Mouse (Mus musculus) kidney, postnatal 0 days (tissue): Measurements from ENCODE around the gene Rad23a. TPM values are rescaled to one million over a fixed set of nuclear protein-coding genes. Genes with fewer than 3 reads are reported as not detected.

Source experiments
- ATAC-seq: fragments of 200-750 bp; cut with Nextera tagmentation; replicated peaks from 2 replicates; pipeline ENCODE4 v1.8.0; 2017; ENCODE audit warnings: low read depth, moderate number of reproducible peaks, moderate TSS enrichment, moderate library complexity; ENCODE audit not compliant: low FRiP score
- DNase-seq: peaks from one replicate; pipeline ENCODE4 v3.0.0-alpha.2; 2016; ENCODE audit warnings: low spot score
- H3K27ac ChIP-seq: fragments of 300-500 bp; sonication (generic); 2 replicates; pipeline ENCODE4 v1.5.1; 2014; ENCODE audit warnings: mild to moderate bottlenecking
- H3K27me3 ChIP-seq: fragments of 300-500 bp; sonication (generic); 2 replicates; pipeline ENCODE4 v1.6.1; 2014; ENCODE audit warnings: low read length, mixed read lengths; ENCODE audit not compliant: insufficient read depth
- H3K36me3 ChIP-seq: fragments of 300-500 bp; sonication (generic); 2 replicates; pipeline ENCODE4 v1.6.1; 2014; ENCODE audit warnings: low read length, mixed read lengths; ENCODE audit not compliant: insufficient read depth
- H3K4me1 ChIP-seq: fragments of 300-500 bp; sonication (generic); replicated peaks from 2 replicates; pipeline ENCODE4 v1.6.1; 2014; ENCODE audit warnings: antibody characterized with exemption, low read length, mixed read lengths; ENCODE audit not compliant: insufficient read depth
- H3K4me2 ChIP-seq: fragments of 300-500 bp; sonication (generic); 2 replicates; pipeline ENCODE4 v1.6.1; 2014; ENCODE audit warnings: mild to moderate bottlenecking, low read length, moderate library complexity, mixed read lengths
- H3K4me3 ChIP-seq: fragments of 300-500 bp; sonication (generic); replicated peaks from 2 replicates; pipeline ENCODE4 v1.5.1; 2014; ENCODE audit warnings: low read depth, low read length
- H3K9ac ChIP-seq: fragments of 300-500 bp; sonication (generic); 2 replicates; pipeline ENCODE4 v1.6.1; 2014; ENCODE audit warnings: low read depth, low read length
- H3K9me3 ChIP-seq: fragments of 300-500 bp; sonication (generic); replicated peaks from 2 replicates; pipeline ENCODE4 v1.6.1; 2016; ENCODE audit warnings: low read length, inconsistent platforms, mixed read lengths
- CTCF ChIP-seq: IDR thresholded peaks from 2 replicates; pipeline ENCODE4 v1.5.1; 2016; ENCODE audit warnings: antibody characterized with exemption, low read depth, mild to moderate bottlenecking, moderate library complexity
- WGBS: fragments of 180-500 bp; shearing (Covaris S2); extraction: QIAGEN DNeasy Blood & Tissue Kit; methylation state at CpG from one replicate; pipeline ENCODE4 v1.1.7; 2014; 5-methylcytosine and 5-hydroxymethylcytosine counted together
- polyA plus RNA-seq: library from polyadenylated mRNA; unstranded; fragments of >200 nt; fragmentation: Nextera tagmentation; extraction: Ambion mirVana; gene quantifications from 2 replicates; pipeline ENCODE4 v1.2.1, GENCODE M21; 2015

The Rad23a gene
- polyA plus RNA-seq, 1 experiment from 2014 or later: 98.9 TPM

DNA sequence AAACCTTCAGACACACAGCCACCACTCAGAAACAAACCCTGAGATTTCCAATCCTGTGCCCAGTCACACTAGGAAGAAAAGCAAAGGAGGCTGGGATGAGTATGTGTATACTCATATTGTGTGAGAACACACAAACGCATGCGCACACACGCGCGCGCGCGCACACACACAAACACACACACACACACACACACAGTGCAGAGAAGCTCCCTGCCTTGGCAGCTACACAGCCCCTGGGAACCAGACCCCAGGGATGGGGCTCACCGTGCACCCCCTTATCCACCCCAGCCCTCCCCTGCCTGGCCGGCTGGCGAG lies 26.3 kb downstream of the Rad23a start:
- no peak for TF ChIP-seq CTCF
- H3K36me3 ChIP-seq: no peaks in the 10 kb centered on the region
- ATAC-seq: no peak; the same call in 1 of the 2 replicates
- H3K4me1 ChIP-seq: no peaks in the 10 kb centered on the region
- no peak overlapping the region for H3K9ac ChIP-seq
- H3K4me3 ChIP-seq: no peak overlapping the region
- H3K27ac ChIP-seq: no peak overlapping the region
- WGBS: 89% methylated on average over 11 of the region's 11 CpGs
- H3K27me3 ChIP-seq: no peaks in the 10 kb centered on the region
- no peak overlapping the region for H3K4me2 ChIP-seq
- no peak for DNase-seq
- no peaks in the 10 kb centered on the region for H3K9me3 ChIP-seq

DNA sequence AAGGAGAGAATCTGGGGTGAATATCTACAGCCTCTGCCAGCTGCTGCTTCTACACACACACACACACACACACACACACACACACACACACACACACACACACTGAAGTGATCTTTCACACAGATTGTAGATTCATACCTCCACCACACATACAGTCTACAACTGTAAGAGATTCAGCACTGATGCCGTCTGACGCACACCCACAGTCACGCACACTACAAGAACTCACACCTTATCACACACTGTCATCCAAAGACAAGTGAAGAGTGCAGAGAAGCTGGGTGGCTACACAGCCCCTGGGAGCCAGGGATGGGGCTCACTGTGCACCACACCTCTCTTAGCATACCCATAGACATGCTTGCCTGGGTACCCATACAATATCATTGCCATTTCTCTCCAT lies 26.6 kb downstream of the Rad23a start:
- Histone ChIP-seq H3K9me3 (no peaks in the 10 kb centered on the region), H3K4me1 (no peaks in the 10 kb centered on the region), H3K9ac (no peak overlapping the region), H3K27ac (no peak overlapping the region), H3K36me3 (no peaks in the 10 kb centered on the region), H3K4me2 (no peak overlapping the region), H3K4me3 (no peak overlapping the region), H3K27me3 (no peaks in the 10 kb centered on the region)
- 84% methylated on average over 3 of the region's 3 CpGs for WGBS
- ATAC-seq (no peak), DNase-seq (no peak)
- TF ChIP-seq CTCF: no peak

- no peak overlapping the region for H3K4me3 ChIP-seq
- peak; percentile 91 for DNase-seq
- no peak for ATAC-seq
- no peak overlapping the region for H3K9ac ChIP-seq
- WGBS: under 1% methylated on average over 5 of the region's 5 CpGs
- no peaks in the 10 kb centered on the region for H3K4me1 ChIP-seq
- H3K27me3 ChIP-seq: no peaks in the 10 kb centered on the region
- H3K36me3 ChIP-seq: no peaks in the 10 kb centered on the region
- H3K9me3 ChIP-seq: no peaks in the 10 kb centered on the region
- no peak overlapping the region for H3K27ac ChIP-seq
- no peak overlapping the region for H3K4me2 ChIP-seq
- peak; percentile 88 for TF ChIP-seq CTCF
These were observed 27.4 kb downstream of the Rad23a start for GRCm38 (mm10) chr8:84813059-84813458.

- no peak for TF ChIP-seq CTCF
- no peak for ATAC-seq
- Histone ChIP-seq H3K4me3 (peak overlapping the region; percentile 15), H3K9ac (no peak overlapping the region), H3K9me3 (no peaks in the 10 kb centered on the region), H3K36me3 (no peaks in the 10 kb centered on the region), H3K27me3 (no peaks in the 10 kb centered on the region), H3K4me1 (no peaks in the 10 kb centered on the region), H3K4me2 (peak overlapping the region; percentile 51), H3K27ac (no peak overlapping the region)
- 28% methylated on average over 10 of the region's 10 CpGs for WGBS
- no peak for DNase-seq
These were observed 29.2 kb downstream of the Rad23a start for GRCm38 (mm10) chr8:84811303-84811702.

DNA sequence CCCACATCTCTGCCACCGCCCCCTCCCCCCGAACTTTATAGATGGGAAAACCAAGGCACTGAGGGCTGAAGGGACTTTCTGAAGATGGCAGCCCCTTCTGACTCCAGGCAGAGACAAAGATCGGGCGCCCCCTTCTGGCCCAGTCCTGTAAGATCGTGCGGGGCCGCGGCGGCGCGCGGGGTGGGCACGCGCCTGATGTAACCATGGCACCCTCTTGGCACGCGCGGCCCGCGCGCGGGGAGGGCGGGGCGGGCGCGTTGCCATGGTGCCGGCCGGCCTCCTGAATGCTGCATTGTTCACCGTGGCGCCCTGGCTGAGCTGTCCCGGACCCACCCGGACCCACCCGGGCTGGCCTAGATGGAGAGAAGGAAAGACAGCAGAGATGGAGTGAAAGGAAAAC lies 29.6 kb downstream of the Rad23a start:
- ATAC-seq (peak; percentile 52), DNase-seq (peak; percentile 92)
- H3K27ac ChIP-seq: no peak overlapping the region

GRCm38 (mm10) chr8:84809941-84810280 lies 30.6 kb downstream of the Rad23a start:
- no peak overlapping the region for H3K4me3 ChIP-seq
- no peak overlapping the region for H3K4me2 ChIP-seq
- TF ChIP-seq CTCF: no peak
- no peaks in the 10 kb centered on the region for H3K27me3 ChIP-seq
- H3K27ac ChIP-seq: no peak overlapping the region
- no peaks in the 10 kb centered on the region for H3K9me3 ChIP-seq
- H3K36me3 ChIP-seq: no peaks in the 10 kb centered on the region
- no peak overlapping the region for H3K9ac ChIP-seq
- no peak for ATAC-seq
- H3K4me1 ChIP-seq: no peaks in the 10 kb centered on the region
- DNase-seq: no peak
- 79% methylated on average over 5 of the region's 5 CpGs for WGBS

More for the DNA sequence above, 29.6 kb downstream of the Rad23a start:
- H3K4me2 ChIP-seq: peak overlapping the region; percentile 51
- H3K4me1 ChIP-seq: no peaks in the 10 kb centered on the region
- WGBS: 1% methylated on average over 32 of the region's 32 CpGs
- no peaks in the 10 kb centered on the region for H3K9me3 ChIP-seq
- no peak overlapping the region for H3K9ac ChIP-seq
- peak overlapping the region; percentile 15 for H3K4me3 ChIP-seq
- H3K36me3 ChIP-seq: no peaks in the 10 kb centered on the region
- H3K27me3 ChIP-seq: no peaks in the 10 kb centered on the region
- TF ChIP-seq CTCF: peak; percentile 81

DNA sequence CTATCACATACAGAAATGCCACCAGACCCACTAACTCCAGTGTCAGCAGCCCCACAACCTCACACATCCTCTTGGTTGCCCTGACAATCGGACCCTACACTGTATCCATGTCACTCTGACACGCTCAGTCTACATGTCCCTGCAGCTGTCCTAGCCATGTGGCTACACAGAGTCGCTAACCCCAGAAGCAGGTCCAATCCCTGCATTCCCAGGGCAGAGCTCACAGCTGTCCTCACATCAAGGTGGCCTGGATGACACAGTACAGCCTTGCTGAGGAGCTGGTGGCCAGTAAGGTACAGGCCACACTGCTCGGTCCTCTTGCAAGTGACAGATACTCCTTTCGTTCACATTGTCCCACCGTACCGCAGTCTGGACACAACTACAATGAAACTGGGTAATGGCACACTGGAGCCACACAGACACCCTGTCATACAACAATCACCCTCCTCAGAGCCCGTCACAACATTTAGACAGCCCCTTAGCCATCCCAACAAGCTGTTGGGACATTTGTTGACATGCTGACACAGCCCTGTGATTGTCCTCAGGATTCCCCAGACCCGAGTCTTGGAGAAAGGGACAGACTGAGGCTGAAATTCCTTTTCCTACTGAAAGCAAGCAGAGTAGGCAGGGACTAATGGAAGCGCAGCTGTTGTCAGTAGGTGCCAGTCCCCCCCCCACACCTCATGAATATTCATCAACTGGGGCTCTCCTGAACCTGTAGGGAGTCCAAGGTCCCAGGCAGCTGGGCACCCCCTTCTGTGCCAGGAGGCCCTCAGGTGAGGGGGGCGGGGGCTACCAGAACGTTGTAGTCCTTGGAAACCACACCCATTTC lies 31.1 kb downstream of the Rad23a start:
- H3K27ac ChIP-seq: no peak overlapping the region
- H3K27me3 ChIP-seq: no peaks in the 10 kb centered on the region
- no peak for ATAC-seq
- no peak for TF ChIP-seq CTCF
- no peak for DNase-seq
- no peak overlapping the region for H3K4me2 ChIP-seq
- H3K4me3 ChIP-seq: no peak overlapping the region
- H3K9me3 ChIP-seq: no peaks in the 10 kb centered on the region
- H3K9ac ChIP-seq: no peak overlapping the region
- H3K36me3 ChIP-seq: no peaks in the 10 kb centered on the region
- H3K4me1 ChIP-seq: no peaks in the 10 kb centered on the region
- WGBS: 66% methylated on average over 12 of the region's 12 CpGs
